Mouse (Mus musculus): ENCODE results near the gene Nfib. TPM values are rescaled to one million over a fixed set of nuclear protein-coding genes. Genes with fewer than 3 reads are reported as not detected.

The Nfib gene
- total RNA-seq, 2 experiments from 2014 or later: 79.7 to 96.6 TPM

DNA sequence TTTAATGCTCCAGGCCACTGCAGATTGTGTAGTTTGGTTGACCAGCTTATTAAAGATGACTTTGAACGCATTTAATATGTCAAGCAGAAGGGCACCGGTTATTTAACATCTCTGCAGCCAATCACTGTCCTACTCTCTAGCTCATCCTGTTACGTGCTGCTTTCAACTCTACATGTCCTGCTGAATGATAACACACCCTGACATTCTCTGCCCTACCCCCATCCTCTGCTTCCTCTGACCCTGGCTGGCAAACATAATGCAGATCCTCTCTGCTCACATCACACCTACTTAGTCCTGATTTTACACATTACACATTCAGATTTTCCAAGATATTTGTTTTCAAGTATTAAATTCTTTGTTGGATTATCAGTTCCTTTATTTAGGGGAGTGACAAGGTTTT is 343.3 kb downstream of the Nfib start:
- intact Hi-C loops (cut with DNase I): no loop called here

DNA sequence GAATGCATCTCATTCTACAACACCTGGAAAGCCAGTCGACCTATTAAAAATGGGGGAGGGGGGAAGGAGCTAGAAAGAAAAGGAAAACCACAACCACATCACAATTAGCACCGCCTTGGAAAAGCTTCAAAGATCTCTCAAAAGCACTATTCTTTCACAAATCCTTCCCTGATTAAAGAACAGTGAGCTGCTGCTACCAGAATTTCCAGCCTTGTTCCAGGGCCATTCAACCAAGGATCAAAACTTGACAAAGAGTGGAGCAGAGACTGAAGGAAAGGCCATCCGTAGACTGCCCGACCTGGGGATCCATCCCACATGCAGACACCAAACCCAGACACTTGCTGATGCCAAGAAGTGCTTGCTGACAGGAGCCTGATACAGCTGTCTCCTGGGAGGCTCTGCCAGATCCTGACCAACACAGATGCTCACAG is 345.5 kb downstream of the Nfib start:
- no peak for DNase-seq (ENCODE audit: low spot score in 2 of 2)
- intact Hi-C loops (cut with DNase I): no loop called here

More for the DNA sequence above, 343.3 kb downstream of the Nfib start:
- DNase-seq (ENCODE audit: low spot score in 2 of 2): no peak

DNA sequence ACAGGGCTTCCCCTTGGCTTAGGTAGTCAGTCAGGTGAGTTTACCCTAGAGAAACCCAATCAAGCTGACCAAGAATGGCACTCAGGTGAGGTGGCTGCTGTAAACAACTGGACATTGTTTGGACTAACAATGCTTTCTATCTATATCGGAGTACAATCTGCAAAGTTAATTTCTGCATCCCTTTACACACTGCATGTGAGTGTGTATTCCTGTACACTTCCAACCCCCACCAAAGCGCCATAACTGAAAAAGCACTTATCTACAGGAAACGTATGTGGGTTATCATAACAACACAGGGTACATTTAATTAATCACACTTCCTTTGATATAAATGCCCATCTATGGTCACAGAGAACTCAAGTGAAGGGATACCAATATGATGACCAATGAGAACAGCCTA is 346.4 kb downstream of the Nfib start:
- intact Hi-C loops (cut with DNase I): no loop called here
- DNase-seq (ENCODE audit: low spot score in 2 of 2): no peak

DNA sequence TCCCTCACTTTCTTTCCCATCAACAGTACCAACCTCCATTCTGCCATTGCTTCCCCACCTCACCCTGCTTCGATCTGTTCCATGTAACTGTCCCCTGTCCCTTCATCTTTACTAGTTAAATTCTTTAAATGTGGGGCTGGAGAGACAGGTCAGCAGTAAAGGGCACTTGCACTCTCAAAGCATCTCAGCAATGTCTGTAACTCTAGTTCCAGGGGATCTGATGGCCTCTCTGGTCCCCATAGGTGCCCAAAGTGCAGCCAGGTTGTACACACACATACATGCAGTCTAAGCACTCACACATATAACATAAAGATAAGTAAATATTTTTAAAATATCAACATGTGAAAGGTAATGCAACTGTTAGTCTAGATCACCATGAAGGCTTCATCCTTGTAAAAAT is 356.5 kb downstream of the Nfib start:
- intact Hi-C loops (cut with DNase I): no loop called here
- no peak for DNase-seq (ENCODE audit: low spot score in 2 of 2)

DNA sequence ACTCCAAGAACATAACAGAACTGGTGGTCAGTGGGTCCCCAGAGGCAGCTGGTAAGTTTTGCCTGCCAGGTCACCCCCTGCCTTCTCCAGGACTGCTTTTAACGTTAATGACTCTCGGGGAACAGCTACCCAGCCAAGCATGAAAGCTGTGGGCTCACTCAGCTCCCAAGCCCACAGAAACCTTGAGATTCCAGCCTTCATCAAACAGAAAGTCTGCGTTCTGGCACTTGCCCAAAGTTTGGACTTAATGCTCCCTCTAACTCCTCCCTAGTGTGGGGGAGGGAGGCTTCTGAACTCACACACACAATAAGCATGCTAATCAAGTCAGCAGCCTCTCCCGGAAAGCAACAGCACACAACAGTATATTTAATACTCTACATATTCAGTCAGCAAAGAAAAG is 360.8 kb downstream of the Nfib start:
- intact Hi-C loops (cut with DNase I): no loop called here
- no peak for DNase-seq (ENCODE audit: low spot score in 2 of 2)

DNA sequence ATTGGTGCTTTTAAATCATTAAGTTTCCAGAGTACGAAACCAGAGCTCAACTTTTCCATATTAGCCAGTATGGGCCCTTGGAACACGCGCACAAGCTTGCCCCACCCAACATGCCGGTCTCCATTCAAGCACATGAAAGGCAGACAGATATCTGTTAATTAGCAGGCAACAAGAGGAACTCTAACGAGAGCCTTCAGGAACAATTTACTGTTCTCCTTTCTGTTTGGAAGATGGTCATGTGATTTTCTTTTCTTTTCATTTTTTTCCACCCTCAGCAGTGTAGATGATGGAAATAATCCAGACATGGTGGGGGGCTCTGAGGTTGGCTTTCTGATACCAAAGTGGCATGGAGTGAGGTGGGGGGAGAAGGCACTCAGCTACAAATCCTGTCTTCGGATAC is 361.3 kb downstream of the Nfib start:
- DNase-seq (ENCODE audit: low spot score in 2 of 2): no peak
- intact Hi-C loops (cut with DNase I): no loop called here

DNA sequence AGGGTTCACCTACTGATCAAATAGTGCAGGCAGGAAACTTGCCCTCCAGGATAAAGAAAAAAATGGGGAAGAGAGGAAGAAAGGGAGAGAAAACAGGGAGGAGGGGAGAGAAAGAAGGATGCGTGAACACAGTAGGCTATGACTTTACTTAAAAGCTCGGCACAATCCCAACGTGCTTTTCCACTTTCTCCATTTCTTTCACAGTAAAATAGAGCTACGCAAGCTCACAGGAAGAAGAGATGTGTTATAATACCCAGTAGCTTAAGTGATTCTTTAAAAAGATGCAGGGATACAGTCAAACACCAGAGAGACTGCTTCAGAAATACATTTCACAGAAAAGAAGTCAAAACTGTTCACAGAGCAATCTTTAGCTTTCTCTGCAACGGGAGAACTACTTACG is 366.6 kb downstream of the Nfib start:
- DNase-seq (ENCODE audit: low spot score in 2 of 2): no peak
- intact Hi-C loops (cut with DNase I): no loop called here

DNA sequence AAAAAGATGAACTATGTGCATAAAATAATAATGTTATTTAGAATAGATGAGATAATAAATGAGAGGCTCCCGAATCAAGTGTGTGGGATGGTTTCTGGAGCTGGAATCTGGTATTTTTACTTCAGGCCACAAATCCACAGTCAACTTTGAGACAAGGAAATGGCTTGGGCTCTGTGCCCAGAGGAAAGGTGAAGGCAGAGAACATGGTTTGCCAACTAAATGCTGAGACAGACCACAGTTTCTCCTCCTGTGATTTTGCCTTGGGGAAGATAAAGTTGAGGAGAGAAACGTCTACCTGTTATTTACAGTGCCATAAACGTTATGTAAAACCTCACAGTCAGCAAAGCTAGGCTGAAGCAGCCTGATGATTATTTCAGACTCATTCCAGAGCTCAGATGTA is 367.1 kb downstream of the Nfib start:
- intact Hi-C loops (cut with DNase I): no loop called here
- no peak for DNase-seq (ENCODE audit: low spot score in 2 of 2)

DNA sequence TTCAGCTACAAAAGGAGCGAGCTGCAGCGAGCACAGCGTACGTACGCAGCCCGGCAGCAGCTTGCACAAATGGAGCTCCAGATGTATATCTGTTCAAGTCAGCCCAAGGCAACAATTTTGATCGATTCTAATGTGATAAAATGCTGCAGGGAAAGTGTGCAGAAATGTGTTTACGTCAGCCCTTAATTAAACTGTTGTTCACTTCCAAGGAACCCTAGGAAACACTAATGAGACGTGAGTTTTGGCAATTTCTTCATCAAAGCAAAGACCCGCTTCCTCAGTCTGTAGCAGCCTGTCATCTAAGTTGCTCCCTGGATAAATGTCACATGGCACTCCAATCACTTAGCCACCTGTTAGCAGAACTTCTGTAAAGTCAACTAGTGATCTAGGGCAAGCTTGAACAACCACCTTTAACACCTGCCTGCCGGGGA is 368.6 kb downstream of the Nfib start:
- DNase-seq (ENCODE audit: low spot score in 2 of 2): no peak
- intact Hi-C loops (cut with DNase I): no loop called here

DNA sequence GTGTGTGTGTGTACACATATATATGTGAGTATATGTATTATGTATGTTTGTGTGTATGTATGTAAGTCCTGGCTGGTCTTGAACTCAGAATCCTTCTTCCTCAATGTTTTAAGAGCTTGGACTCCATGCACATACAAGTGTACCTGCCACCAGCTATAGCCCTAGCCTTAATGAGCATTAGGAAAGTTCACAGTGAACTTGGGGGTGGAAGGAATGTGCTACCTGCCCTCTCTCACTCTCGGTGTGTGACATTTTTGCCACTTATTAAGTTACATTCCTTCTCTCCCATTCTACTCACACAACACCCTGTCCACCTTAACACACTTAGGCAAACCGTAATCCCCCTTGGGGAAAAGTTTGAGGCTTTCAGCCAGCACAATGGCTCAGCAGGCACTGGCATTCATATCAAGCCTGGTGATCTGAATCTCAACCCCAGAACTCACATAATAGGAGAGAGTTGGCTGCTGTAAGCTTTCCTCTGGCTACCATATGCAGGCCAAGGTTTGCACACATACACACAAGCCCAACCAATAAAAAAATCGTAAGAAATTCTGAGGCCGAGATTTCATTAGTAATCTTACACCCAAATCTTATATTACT is 370.2 kb downstream of the Nfib start:
- intact Hi-C loops (cut with DNase I): no loop called here
- no peak for DNase-seq (ENCODE audit: low spot score in 2 of 2)

DNA sequence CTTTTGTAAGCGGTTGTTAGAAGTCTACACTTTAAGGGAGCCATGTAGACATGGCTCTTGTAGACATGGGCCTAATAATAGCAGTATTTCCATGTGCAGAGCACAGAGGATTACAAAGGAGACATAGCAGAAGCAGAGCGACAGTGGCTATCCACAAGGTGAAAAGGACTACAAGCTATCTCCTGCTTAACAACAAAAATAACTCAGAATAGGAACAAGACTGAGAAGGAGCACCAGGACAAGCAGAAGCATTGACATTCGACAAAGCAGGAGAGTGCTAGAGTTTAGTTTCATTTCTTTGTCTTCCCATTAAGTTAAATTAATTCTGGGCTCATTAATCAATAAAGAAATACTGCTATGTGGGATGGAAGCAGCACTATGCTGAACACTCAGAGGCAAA is 372.1 kb downstream of the Nfib start:
- intact Hi-C loops (cut with DNase I): no loop called here
- DNase-seq (ENCODE audit: low spot score in 2 of 2): no peak

DNA sequence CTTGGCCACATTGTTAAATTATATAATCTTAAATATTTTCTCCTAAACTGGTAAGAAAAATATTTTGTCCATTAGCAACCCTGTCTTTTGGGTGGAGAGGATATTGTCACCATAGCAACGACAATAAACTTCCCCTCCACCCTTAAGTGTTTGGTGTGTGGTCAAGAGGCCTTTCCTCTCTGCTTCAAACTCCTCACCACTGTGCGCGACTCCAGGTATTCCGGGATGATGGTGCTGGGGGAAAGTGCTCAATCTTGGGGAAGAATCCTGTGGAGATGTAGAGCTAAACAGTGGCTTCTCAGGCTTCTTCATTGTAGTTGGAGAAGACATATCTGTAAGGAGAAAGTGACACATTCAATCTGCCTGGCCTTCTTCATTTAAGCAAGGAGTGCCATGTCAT is 375.5 kb downstream of the Nfib start:
- intact Hi-C loops (cut with DNase I): no loop called here

DNA sequence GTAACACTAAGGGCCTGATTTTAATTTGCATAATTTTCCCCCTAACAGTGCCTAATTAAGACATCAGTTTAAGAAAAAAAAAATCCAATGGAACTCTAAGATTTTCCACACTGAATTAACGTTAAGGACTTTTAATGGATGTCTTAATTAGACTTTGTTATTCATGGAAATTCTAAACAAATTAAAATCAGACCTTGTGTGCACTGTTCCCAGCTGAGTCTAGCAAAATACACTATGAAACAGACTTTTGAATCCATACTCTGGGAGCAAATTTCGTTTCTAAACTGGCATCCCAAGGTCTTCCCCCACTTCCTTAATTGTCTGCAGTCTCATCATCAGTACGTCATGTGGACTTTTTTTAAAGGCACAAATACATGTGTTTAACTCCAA is 379.4 kb downstream of the Nfib start:
- intact Hi-C loops (cut with DNase I): no loop called here
- no peak for DNase-seq (ENCODE audit: low spot score in 2 of 2)

More for the DNA sequence above, 375.5 kb downstream of the Nfib start:
- DNase-seq (ENCODE audit: low spot score in 2 of 2): no peak

DNA sequence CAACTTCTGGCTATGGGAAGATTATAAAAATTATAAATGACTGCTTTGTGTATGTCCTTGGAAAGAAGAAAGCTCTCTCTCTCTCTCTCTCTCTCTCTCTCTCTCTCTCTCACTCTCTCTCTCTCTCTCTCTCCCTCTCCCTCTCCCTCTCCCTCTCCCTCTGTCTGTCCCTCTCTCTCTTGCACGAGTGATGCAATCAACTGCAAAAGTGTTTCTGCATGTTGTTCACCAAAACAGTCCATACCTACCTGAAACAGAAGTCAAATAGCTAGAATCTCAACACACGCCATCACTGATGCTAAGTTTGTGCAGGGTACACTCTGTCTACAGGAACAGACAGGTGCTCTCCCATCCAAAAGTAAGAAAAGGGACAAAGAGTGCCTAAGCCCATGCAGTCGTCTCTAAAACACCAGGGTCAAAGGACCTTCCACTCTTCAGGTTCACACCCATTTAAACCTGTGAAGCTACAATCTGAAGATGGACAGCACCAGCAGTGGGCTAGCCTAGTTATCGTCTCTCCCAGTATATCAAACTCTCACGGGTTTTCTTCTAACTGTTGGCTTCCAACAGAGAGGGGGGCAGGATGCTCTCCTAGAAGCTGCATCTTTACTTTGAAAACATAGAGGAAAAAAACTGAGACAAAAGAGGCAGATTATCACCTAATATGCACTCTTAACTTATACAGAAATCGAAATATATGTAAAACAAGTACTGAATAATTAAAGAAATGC is 380.0 kb downstream of the Nfib start:
- intact Hi-C loops (cut with DNase I): no loop called here
- no peak for DNase-seq (ENCODE audit: low spot score in 2 of 2)

DNA sequence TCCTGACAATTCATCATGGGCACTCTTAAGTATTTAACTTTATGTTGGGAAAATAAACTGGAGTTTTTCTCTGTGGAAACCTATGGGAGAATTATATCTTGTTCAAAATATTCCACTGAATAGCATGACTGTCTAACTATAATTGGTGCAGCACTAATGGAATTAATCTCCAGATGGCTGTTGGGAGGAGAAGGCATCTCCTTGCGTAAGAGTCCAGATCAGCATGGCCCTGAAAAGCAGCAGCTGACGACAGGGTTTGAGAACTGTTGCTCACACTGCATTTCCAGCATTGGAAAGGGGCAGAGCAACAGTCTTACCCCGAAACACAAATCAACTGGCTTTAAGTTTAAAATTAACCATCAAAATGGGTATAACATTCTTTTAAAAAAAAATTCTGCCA is 380.6 kb downstream of the Nfib start:
- no peak for DNase-seq (ENCODE audit: low spot score in 2 of 2)
- intact Hi-C loops (cut with DNase I): no loop called here

DNA sequence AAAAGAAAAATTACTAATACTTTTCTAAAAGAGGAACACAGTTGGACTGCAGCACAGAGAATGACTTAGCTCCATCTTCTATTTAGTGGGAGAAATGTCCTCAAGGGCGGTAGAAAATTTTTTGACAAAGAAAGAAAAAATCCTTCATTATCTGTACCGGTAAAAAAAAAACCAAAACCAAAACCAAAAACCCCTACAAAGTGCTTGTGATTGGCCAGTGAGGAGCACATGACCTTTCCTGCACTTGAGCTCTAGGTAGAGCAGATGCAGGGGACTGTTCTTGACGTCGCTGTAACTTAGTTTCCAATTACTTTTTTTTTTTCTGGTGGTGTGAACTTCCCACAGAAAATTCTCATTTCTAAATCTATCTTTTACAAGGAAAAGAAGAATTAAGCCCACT is 384.5 kb downstream of the Nfib start:
- intact Hi-C loops (cut with DNase I): no loop called here
- no peak for DNase-seq (ENCODE audit: low spot score in 2 of 2)

DNA sequence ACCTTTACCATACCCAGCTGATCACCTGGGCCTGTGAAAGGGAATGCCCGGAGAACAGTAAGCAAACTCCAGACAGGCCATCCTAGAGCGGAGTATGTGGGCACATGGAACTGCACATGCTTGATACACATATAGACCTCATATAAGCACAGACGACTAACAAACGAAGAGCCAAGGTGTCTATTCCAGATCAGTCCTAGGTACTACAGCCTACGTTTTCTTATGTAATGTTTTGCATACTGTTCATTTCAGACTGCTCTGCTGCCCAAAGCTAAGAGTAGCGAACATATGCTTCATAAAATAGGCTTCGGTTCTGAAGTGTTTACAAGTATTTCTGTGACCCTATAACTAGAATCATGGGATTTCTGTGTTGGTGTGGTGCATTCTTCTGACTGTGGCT is 386.2 kb downstream of the Nfib start:
- intact Hi-C loops (cut with DNase I): no loop called here
- DNase-seq (ENCODE audit: low spot score in 2 of 2): no peak

DNA sequence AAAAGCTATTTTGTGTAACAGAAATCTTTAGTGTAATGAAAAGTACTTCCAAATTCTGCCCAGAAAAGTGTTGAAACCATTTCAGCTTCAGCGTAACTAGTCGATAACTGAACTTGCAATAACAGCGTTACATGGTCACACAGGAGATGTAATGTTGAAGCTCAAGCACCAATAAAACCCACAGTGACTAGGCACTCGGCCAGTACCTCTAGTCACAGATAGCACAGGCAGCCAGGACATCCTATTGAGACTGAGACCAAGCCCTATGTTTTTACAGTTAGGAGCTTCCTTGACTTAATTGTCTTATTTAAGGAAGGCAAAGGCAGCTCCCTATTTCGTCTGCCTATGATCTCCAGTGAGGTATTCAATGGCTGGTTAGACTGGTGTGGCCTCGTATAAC is 389.4 kb downstream of the Nfib start:
- intact Hi-C loops (cut with DNase I): no loop called here
- DNase-seq (ENCODE audit: low spot score in 2 of 2): no peak

DNA sequence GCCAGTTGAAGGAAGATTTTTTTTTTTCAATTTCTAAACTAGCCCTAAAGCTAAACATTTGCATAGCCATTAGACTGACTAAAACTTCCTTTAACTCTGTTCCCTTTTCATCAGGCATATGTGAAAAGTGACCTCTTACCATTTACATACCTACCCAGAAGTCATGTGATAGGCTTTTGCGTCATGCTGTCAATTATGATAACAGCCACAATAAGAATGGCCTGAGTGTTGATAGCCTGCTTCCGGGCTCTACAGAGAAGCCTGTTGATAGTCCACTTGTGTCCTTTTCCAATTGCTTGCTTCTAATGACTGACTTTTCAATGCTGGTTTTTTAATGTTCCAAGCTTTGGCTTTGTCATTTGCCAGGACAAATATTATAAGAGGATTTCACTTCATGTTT is 389.8 kb downstream of the Nfib start:
- DNase-seq (ENCODE audit: low spot score in 2 of 2): no peak
- intact Hi-C loops (cut with DNase I): no loop called here

DNA sequence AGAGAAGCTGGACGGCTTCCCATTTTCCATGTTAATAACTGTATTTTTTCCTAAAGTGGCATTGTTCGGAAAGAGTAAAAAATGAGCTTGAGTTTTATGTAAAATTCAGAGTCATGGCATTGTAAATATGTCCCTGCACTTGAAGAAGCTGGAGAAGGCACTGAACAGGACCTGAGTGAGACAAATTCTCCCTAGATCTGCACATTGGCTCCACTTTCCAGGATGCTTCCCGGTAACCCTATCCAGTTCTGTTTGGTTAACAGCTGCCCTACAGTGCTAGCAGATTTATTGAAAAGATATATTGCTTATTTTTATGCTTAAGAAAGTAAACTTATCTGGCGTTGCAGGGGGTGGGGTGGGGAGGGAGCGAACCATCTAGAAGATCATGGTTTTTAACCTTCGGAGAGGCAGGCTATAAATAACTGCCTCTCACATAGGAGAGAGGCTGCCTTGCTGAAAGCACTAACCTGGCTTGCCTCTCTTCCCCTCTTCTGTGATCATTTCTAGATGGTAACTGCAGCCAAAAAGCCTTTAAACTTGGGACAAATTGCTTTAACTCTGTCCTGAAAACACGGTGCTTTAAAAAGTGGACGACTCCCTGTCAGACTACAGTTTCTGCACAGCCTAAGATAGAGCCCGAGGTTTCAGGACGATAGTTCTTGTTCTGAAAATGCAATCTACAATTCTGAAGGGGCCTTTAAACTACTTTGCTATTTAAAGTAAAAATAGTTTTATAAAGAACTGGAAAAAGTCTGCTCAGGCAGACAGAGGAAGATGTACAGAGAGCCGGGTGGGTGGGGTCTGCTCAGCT is 394.4 kb downstream of the Nfib start:
- intact Hi-C loops (cut with DNase I): no loop called here
- DNase-seq (ENCODE audit: low spot score in 2 of 2): no peak

DNA sequence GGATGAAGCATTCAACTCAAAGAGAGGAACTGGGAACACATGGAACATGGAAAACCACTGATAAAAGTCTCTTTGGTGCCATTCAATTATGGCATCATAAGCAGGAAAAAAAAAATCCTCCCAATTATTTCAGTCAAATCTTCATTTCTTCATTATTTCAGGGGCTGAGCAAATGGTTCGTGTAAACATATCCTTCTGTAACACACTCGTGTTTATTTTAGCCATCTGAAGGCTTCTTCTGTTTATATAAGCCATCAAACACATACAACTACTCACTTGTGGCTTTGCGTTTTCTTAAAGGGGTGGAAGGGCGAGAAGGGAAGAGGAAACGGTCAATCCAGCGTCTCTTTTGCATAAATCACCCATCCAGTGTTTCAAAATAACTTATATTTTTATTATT is 399.5 kb downstream of the Nfib start:
- intact Hi-C loops (cut with DNase I): no loop called here
- no peak for DNase-seq (ENCODE audit: low spot score in 2 of 2)

Data from left cerebral cortex, postnatal 36 days (tissue).